Mouse (Mus musculus): ENCODE measurements around the gene Hepacam2. TPM values are rescaled to one million over a fixed set of nuclear protein-coding genes. Genes with fewer than 3 reads are reported as not detected.

Hepacam2 gene
- polyA plus RNA-seq, 1 experiment from 2014 or later, result 0.11 TPM

GRCm38 (mm10) chr6:3507078-3507477 is 9.0 kb upstream of the Hepacam2 start:
- H3K9ac ChIP-seq, result no peak overlapping the region
- H3K4me1 ChIP-seq, result peaks cover 6% of the 10 kb centered on the region; the same call in 1 of the 2 replicates
- H3K9me3 ChIP-seq, result no peaks in the 10 kb centered on the region
- no peak overlapping the region for H3K27ac ChIP-seq
- H3K36me3 ChIP-seq, result no peaks in the 10 kb centered on the region
- no peak overlapping the region for H3K4me3 ChIP-seq
- no peak for ATAC-seq (ENCODE audit: insufficient number of reproducible peaks, insufficient read depth, low FRiP score, low TSS enrichment, low read depth)
- H3K27me3 ChIP-seq, result no peaks in the 10 kb centered on the region
- WGBS, result 79% methylated on average over 4 of the region's 4 CpGs
- no peak overlapping the region for H3K4me2 ChIP-seq

- ATAC-seq (ENCODE audit: insufficient number of reproducible peaks, insufficient read depth, low FRiP score, low TSS enrichment, low read depth), result no peak
- no peak overlapping the region for H3K9ac ChIP-seq
- H3K4me2 ChIP-seq, result no peak overlapping the region
- no peak overlapping the region for H3K4me3 ChIP-seq
- H3K27me3 ChIP-seq, result no peaks in the 10 kb centered on the region
- H3K4me1 ChIP-seq, result peaks cover 6% of the 10 kb centered on the region; the same call in 1 of the 2 replicates
- H3K27ac ChIP-seq, result no peak overlapping the region
- H3K9me3 ChIP-seq, result no peaks in the 10 kb centered on the region
- WGBS, result 32% methylated on average over 5 of the region's 5 CpGs
- no peaks in the 10 kb centered on the region for H3K36me3 ChIP-seq
These were observed 7.2 kb upstream of the Hepacam2 start for GRCm38 (mm10) chr6:3505289-3505688.

- H3K27me3 ChIP-seq, result no peaks in the 10 kb centered on the region
- peaks cover 6% of the 10 kb centered on the region; the same call in 1 of the 2 replicates for H3K4me1 ChIP-seq
- H3K4me2 ChIP-seq, result no peak overlapping the region
- no peak overlapping the region for H3K4me3 ChIP-seq
- no peak for ATAC-seq (ENCODE audit: insufficient number of reproducible peaks, insufficient read depth, low FRiP score, low TSS enrichment, low read depth)
- no peak overlapping the region for H3K27ac ChIP-seq
- WGBS, result 90% methylated on average over 3 of the region's 3 CpGs
- no peaks in the 10 kb centered on the region for H3K9me3 ChIP-seq
- no peak overlapping the region for H3K9ac ChIP-seq
- H3K36me3 ChIP-seq, result no peaks in the 10 kb centered on the region
These were observed 2.2 kb upstream of the Hepacam2 start for GRCm38 (mm10) chr6:3500286-3500685.

GRCm38 (mm10) chr6:3496210-3496609 is 1.9 kb downstream of the Hepacam2 start:
- Histone ChIP-seq H3K9me3 (no peaks in the 10 kb centered on the region), H3K27me3 (0 out of 2 replicates have a peak, but pooled peaks cover 3% of the 10 kb centered on the region), H3K4me2 (no peak overlapping the region), H3K36me3 (no peaks in the 10 kb centered on the region), H3K4me3 (no peak overlapping the region), H3K27ac (no peak overlapping the region), H3K4me1 (peaks cover 5% of the 10 kb centered on the region; the same call in 1 of the 2 replicates), H3K9ac (no peak overlapping the region)
- no peak for ATAC-seq (ENCODE audit: insufficient number of reproducible peaks, insufficient read depth, low FRiP score, low TSS enrichment, low read depth)
- WGBS, result 7% methylated on average over 2 of the region's 2 CpGs

GRCm38 (mm10) chr6:3494285-3494684 is 3.8 kb downstream of the Hepacam2 start:
- no peak overlapping the region for H3K4me3 ChIP-seq
- no peak for ATAC-seq (ENCODE audit: insufficient number of reproducible peaks, insufficient read depth, low FRiP score, low TSS enrichment, low read depth)
- H3K4me2 ChIP-seq, result no peak overlapping the region
- H3K9ac ChIP-seq, result no peak overlapping the region
- no peak overlapping the region for H3K27ac ChIP-seq
- no peaks in the 10 kb centered on the region for H3K36me3 ChIP-seq
- WGBS, result 85% methylated on average over 5 of the region's 5 CpGs
- 0 out of 2 replicates have a peak, but pooled peaks cover 3% of the 10 kb centered on the region for H3K27me3 ChIP-seq
- H3K4me1 ChIP-seq, result no peaks in the 10 kb centered on the region
- H3K9me3 ChIP-seq, result no peaks in the 10 kb centered on the region

GRCm38 (mm10) chr6:3487355-3487754 is 10.7 kb downstream of the Hepacam2 start:
- Histone ChIP-seq H3K4me3 (no peak overlapping the region), H3K4me1 (no peaks in the 10 kb centered on the region)
- 89% methylated on average over 1 of the region's 1 CpGs for WGBS

GRCm38 (mm10) chr6:3485133-3485532 is 13.0 kb downstream of the Hepacam2 start:
- ATAC-seq (ENCODE audit: insufficient number of reproducible peaks, insufficient read depth, low FRiP score, low TSS enrichment, low read depth), result no peak
- H3K27me3 ChIP-seq, result no peaks in the 10 kb centered on the region
- H3K36me3 ChIP-seq, result no peaks in the 10 kb centered on the region
- no peak overlapping the region for H3K4me3 ChIP-seq
- H3K9ac ChIP-seq, result no peak overlapping the region
- no peak overlapping the region for H3K4me2 ChIP-seq
- H3K4me1 ChIP-seq, result no peaks in the 10 kb centered on the region
- no peaks in the 10 kb centered on the region; the same call in 1 of the 2 replicates for H3K9me3 ChIP-seq
- H3K27ac ChIP-seq, result no peak overlapping the region
- WGBS, result 79% methylated on average over 3 of the region's 3 CpGs

More at GRCm38 (mm10) chr6:3487355-3487754, 10.7 kb downstream of the Hepacam2 start:
- Histone ChIP-seq H3K9me3 (no peaks in the 10 kb centered on the region), H3K9ac (no peak overlapping the region), H3K36me3 (no peaks in the 10 kb centered on the region), H3K4me2 (no peak overlapping the region), H3K27me3 (no peaks in the 10 kb centered on the region), H3K27ac (no peak overlapping the region)
- ATAC-seq (ENCODE audit: insufficient number of reproducible peaks, insufficient read depth, low FRiP score, low TSS enrichment, low read depth), result no peak

GRCm38 (mm10) chr6:3481705-3482104 is 16.4 kb downstream of the Hepacam2 start:
- 70% methylated on average over 3 of the region's 3 CpGs for WGBS
- H3K4me1 ChIP-seq, result no peaks in the 10 kb centered on the region
- H3K27me3 ChIP-seq, result no peaks in the 10 kb centered on the region
- H3K27ac ChIP-seq, result no peak overlapping the region
- H3K9ac ChIP-seq, result no peak overlapping the region
- ATAC-seq (ENCODE audit: insufficient number of reproducible peaks, insufficient read depth, low FRiP score, low TSS enrichment, low read depth), result no peak
- no peak overlapping the region for H3K4me3 ChIP-seq
- no peaks in the 10 kb centered on the region for H3K36me3 ChIP-seq
- H3K4me2 ChIP-seq, result no peak overlapping the region
- no peaks in the 10 kb centered on the region; the same call in 1 of the 2 replicates for H3K9me3 ChIP-seq

- H3K9me3 ChIP-seq, result no peaks in the 10 kb centered on the region; the same call in 1 of the 2 replicates
- no peaks in the 10 kb centered on the region for H3K4me1 ChIP-seq
- H3K4me3 ChIP-seq, result no peak overlapping the region
- H3K27ac ChIP-seq, result no peak overlapping the region
- 64% methylated on average over 5 of the region's 5 CpGs for WGBS
- no peak overlapping the region for H3K4me2 ChIP-seq
- no peak for ATAC-seq (ENCODE audit: insufficient number of reproducible peaks, insufficient read depth, low FRiP score, low TSS enrichment, low read depth)
- no peaks in the 10 kb centered on the region for H3K36me3 ChIP-seq
- H3K9ac ChIP-seq, result no peak overlapping the region
- no peaks in the 10 kb centered on the region for H3K27me3 ChIP-seq
These were observed 18.2 kb downstream of the Hepacam2 start for GRCm38 (mm10) chr6:3479853-3480252.

- H3K4me3 ChIP-seq, result no peak overlapping the region
- no peak for ATAC-seq (ENCODE audit: insufficient number of reproducible peaks, insufficient read depth, low FRiP score, low TSS enrichment, low read depth)
- no peaks in the 10 kb centered on the region; the same call in 1 of the 2 replicates for H3K9me3 ChIP-seq
- no peaks in the 10 kb centered on the region for H3K4me1 ChIP-seq
- 64% methylated on average over 2 of the region's 2 CpGs for WGBS
- H3K9ac ChIP-seq, result no peak overlapping the region
- H3K27me3 ChIP-seq, result no peaks in the 10 kb centered on the region
- no peak overlapping the region for H3K27ac ChIP-seq
- H3K4me2 ChIP-seq, result no peak overlapping the region
- no peaks in the 10 kb centered on the region for H3K36me3 ChIP-seq
These were observed 21.8 kb downstream of the Hepacam2 start for GRCm38 (mm10) chr6:3476299-3476698.

- H3K27me3 ChIP-seq, result no peaks in the 10 kb centered on the region
- ATAC-seq (ENCODE audit: insufficient number of reproducible peaks, insufficient read depth, low FRiP score, low TSS enrichment, low read depth), result no peak
- H3K9me3 ChIP-seq, result no peaks in the 10 kb centered on the region
- no peak overlapping the region for H3K27ac ChIP-seq
- H3K36me3 ChIP-seq, result no peaks in the 10 kb centered on the region
- no peak overlapping the region for H3K9ac ChIP-seq
- H3K4me1 ChIP-seq, result no peaks in the 10 kb centered on the region
- WGBS, result 81% methylated on average over 2 of the region's 2 CpGs
- H3K4me2 ChIP-seq, result no peak overlapping the region
- no peak overlapping the region for H3K4me3 ChIP-seq
These were observed 27.4 kb downstream of the Hepacam2 start for GRCm38 (mm10) chr6:3470706-3471105.

GRCm38 (mm10) chr6:3468627-3469026 is 29.5 kb downstream of the Hepacam2 start:
- Histone ChIP-seq H3K9ac (no peak overlapping the region), H3K9me3 (no peaks in the 10 kb centered on the region), H3K4me3 (no peak overlapping the region), H3K36me3 (no peaks in the 10 kb centered on the region), H3K27ac (no peak overlapping the region), H3K27me3 (no peaks in the 10 kb centered on the region), H3K4me2 (no peak overlapping the region), H3K4me1 (no peaks in the 10 kb centered on the region)
- no peak for ATAC-seq (ENCODE audit: insufficient number of reproducible peaks, insufficient read depth, low FRiP score, low TSS enrichment, low read depth)
- WGBS, result 53% methylated on average over 1 of the region's 1 CpGs

Measured in embryonic facial prominence, embryonic 13.5 days (tissue).